Mouse (Mus musculus): ENCODE results near the gene Hao2. TPM values are rescaled to one million over a fixed set of nuclear protein-coding genes. Genes with fewer than 3 reads are reported as not detected.

The Hao2 gene
- polyA plus RNA-seq (2017; shearing (Covaris generic)): not detected

GRCm38 (mm10) chr3:98893057-98893772, at the start of gene Hao2:
Hao2 (minus strand) TSS chr3:98893239.

GRCm38 (mm10) chr3:98859576-98859975, 33.5 kb downstream of the Hao2 start, which contains the start of gene Hsd3b1:
Hsd3b1 (minus strand) TSS chr3:98859794.

Other genes starting within 250 kb of the Hao2 start
- not detected for gene Hsd3b2, start 168.7 kb downstream of the Hao2 start, polyA plus RNA-seq (2017; shearing (Covaris generic))
- 0.15 TPM for gene Hsd3b3, start 130.1 kb downstream of the Hao2 start, polyA plus RNA-seq (2017; shearing (Covaris generic))
- not detected for gene Hsd3b6, start 78.8 kb downstream of the Hao2 start, polyA plus RNA-seq (2017; shearing (Covaris generic))
- gene Hsd3b1, start 33.4 kb downstream of the Hao2 start, polyA plus RNA-seq (2017; shearing (Covaris generic)): not detected
- 7.1 TPM for gene Wars2, start 247.8 kb upstream of the Hao2 start, polyA plus RNA-seq (2017; shearing (Covaris generic))